Mouse (Mus musculus): ENCODE measurements around the gene Pard3.

Gene Pard3

GRCm38 (mm10) chr8:127087434-127087833 is 23.7 kb downstream of the Pard3 start:
- no peak for DNase-seq (ENCODE audit: inconsistent ontology term)

- DNase-seq (ENCODE audit: inconsistent ontology term): no peak
Observed at GRCm38 (mm10) chr8:127088372-127088771, 24.7 kb downstream of the Pard3 start.

DNA sequence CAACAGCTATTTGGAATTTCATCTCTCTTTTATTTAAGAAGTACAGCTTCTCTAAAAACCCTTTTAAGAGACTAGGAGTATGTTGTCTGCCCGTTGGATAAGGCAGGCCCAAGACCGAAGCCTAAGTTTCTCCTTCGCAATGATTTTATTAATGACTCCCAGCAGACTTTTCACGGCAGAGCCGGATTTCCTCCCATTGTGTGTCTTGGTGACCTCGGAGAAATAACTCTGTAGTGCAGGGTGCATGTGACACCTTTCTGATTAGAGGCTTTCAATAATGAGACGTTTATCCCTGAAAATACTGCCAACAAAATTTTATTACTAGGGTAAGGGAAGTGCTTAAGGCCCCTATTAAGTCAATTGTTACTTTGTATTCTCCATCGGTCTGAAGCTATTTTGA is 25.3 kb downstream of the Pard3 start:
- DNase-seq (ENCODE audit: inconsistent ontology term): no peak

DNA sequence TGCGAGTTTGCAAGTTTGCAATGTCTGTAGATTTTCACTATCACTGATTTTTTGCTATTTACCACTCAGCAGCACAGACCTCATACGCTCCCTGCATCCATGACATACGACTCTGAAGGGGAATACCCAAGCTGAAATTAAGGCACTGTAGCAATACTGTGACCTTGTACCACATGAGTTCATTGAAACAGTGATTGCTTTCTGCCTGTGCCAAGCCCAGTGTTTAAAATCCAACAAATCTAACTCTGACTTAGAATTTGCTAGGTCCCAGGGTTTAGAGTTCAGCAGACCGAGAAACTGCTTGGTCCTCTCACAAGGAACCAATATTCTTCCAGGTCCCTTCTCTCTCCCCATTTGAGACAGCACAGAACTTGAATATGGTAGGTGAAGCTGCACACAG is 26.7 kb downstream of the Pard3 start:
- no peak for DNase-seq (ENCODE audit: inconsistent ontology term)

DNA sequence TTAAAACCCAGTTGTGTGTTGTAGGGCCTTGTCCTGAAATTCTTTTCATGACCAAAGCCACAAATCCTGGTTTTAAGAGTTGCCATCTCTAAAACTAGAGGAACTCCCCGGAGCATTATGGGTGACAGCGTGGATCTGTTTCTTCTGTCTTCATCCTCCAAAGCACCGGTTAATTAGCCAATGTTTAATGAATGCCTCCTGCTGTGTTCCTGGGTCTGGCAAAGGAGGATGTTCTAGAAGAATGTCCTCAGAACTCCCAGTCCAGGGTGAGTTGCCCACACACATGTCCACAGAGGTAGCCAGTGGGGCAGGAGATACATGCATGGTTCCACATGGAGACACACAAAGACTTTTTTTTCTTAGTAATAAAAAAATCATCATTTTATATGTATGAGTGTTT is 28.2 kb downstream of the Pard3 start:
- DNase-seq (ENCODE audit: inconsistent ontology term): no peak

GRCm38 (mm10) chr8:127092383-127093112 is 28.9 kb downstream of the Pard3 start:
- DNase-seq (ENCODE audit: inconsistent ontology term): peak; percentile 70

GRCm38 (mm10) chr8:127093113-127093426 is 29.4 kb downstream of the Pard3 start:
- DNase-seq (ENCODE audit: inconsistent ontology term): no peak

- DNase-seq (ENCODE audit: inconsistent ontology term): no peak
Observed at GRCm38 (mm10) chr8:127095763-127096162, 32.1 kb downstream of the Pard3 start.

GRCm38 (mm10) chr8:127099439-127100090 is 35.9 kb downstream of the Pard3 start:
- no peak for DNase-seq (ENCODE audit: inconsistent ontology term)

DNA sequence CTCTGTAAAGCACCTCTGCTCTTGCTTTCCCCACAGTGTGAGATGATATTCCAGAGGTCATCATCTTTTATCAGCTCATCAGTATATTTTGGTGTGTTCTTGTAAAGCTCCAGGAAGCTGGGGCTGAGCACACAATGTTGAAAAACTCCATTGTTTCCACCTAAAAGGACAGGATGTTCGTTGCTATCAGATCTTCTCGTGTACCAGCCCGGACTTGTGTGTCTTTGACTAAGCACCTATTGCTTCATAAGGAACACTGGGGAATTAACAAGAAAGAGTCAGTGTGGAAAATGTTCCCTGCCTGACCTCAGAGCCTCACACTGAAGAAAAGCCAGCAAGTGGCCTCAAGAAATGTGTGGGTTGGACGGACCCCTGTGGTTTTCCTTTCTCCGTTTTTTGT is 39.6 kb downstream of the Pard3 start:
- DNase-seq (ENCODE audit: inconsistent ontology term): no peak

GRCm38 (mm10) chr8:127104616-127105015 is 40.9 kb downstream of the Pard3 start:
- no peak for DNase-seq (ENCODE audit: inconsistent ontology term)

DNA sequence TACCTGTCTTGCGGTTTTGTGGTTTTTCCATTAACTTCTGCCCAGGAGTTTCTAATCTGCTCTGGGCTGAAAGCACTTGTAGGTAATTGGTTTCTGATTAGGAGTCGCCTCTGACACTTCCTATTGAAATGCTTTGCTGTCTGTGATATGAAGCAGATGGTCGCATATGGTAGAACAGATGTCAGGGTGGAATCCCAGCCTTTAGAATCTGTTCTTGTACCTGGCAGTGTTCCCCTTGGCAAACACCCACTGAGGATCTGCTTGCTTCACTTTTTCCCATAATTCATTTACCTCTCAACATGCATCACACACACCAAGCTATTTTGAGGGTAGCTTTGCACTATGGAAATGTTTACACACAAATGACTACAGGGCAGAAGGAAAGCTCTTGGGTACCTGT is 44.2 kb downstream of the Pard3 start:
- no peak for DNase-seq (ENCODE audit: inconsistent ontology term)

GRCm38 (mm10) chr8:127113209-127113608 is 49.5 kb downstream of the Pard3 start:
- no peak for DNase-seq (ENCODE audit: inconsistent ontology term)

- no peak for DNase-seq (ENCODE audit: inconsistent ontology term)
Observed at GRCm38 (mm10) chr8:127115837-127116236, 52.1 kb downstream of the Pard3 start.

- peak; percentile 37 for DNase-seq (ENCODE audit: inconsistent ontology term)
Observed at GRCm38 (mm10) chr8:127118373-127118861, 54.7 kb downstream of the Pard3 start.

DNA sequence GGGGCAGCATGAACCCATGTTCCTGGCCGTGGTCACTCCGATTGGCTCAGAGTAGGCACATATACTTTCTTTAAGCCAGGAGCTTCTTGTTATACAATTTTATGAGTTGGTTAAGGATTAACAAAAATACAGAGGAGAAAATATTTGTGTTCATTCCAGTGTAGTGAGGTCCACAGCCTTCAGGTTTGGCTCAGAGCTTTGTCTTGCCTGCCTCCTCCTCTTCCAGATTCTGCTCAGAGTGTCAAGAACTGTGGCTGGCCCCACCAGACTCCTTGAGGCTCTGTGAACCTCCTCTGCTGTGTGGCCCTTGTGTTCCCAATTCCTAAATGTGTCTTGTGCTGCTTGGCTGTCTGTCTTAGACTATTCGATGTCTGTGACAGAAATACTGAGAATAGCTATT is 59.7 kb downstream of the Pard3 start:
- DNase-seq (ENCODE audit: inconsistent ontology term): no peak

DNA sequence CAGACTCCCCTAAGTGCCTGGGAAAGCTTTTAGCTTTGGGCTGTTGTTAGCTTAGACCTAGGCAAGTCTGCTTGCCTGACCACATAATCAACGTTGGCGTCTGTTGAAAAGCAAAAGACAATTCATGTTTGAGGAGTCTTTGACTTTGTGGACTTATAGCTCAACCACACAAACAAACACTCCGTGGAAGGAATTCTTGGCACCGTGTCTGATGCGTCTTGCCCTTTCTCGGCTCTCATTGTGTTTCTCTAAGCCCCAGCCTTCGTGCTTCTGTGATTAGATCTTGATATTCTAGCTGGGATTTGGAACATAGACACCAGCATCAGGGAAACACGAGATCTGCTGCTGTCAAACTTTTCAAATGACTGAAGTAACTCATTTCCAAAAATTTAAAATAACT is 61.1 kb downstream of the Pard3 start:
- peak; percentile 59 for DNase-seq (ENCODE audit: inconsistent ontology term)

DNA sequence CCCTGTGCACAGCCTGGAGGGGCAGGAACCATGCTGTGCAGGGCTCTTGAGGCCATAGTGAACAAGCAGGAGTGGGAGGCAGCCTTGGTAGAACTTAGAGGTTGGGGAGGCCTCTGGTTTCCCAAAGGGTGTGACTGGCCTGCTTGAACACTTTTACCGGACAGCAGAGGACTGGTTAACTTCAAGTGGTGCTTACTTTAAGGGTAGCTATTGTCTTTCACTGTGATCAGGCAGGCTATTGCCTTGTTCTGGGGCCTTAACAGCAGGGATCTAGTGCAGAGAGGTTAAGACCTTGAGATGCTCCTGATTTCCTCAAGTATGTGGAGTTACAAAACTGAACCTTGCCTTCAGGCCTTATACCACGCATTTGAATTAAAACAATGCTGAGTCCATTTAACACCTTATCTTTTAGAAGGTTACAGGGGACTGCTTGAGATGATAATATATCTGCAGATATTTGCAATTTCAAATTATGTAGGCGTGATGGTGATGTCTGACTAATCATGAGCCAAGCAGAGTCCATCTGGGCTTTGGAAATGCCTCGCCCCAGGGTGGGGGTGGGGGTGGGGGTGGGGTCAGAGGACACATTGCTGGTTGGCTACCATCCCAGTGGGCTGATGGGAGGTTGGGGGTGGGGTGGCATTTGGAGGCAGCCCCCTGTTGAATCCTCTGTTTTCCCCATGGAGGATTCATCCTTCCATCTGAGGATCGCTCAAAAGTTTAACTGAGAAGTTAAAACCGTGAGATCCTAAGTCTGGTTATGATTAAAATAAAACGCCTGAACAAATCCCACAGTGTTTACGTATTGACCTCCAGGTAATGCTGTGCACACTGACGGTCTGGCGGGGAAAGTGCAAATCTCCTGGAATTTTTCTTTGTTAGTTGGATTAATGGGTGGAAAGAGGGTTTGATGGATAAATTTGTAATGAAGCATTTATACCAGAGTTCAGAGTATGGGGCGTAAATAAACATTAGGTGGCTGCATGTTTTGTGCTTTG is 62.3 kb downstream of the Pard3 start:
- no peak for DNase-seq (ENCODE audit: inconsistent ontology term)

GRCm38 (mm10) chr8:127128781-127129396 is 65.2 kb downstream of the Pard3 start:
- no peak for DNase-seq (ENCODE audit: inconsistent ontology term)

DNA sequence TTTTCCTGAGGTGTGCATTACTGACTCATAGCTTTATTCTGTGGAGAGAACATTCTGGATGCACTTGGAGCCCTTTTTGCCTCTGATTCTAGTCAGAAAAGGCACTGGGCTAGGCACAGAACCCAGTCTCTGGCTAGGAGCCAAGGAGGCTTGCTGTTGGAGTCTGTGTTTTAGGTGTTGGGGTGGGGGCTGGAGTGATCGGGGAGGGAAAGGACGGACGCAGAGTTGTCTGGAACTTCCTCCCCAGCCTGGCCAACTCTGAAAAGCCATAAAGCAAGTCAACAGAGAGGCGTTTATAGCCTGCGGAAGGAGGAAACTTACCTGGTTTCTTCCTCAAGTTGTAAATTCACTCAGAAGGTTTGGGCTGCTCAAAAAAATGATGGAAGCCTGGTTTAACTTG is 70.6 kb downstream of the Pard3 start:
- no peak for DNase-seq (ENCODE audit: inconsistent ontology term)

- no peak for DNase-seq (ENCODE audit: inconsistent ontology term)
Observed at GRCm38 (mm10) chr8:127136201-127136600, 72.5 kb downstream of the Pard3 start.

- DNase-seq (ENCODE audit: inconsistent ontology term): no peak
Observed at GRCm38 (mm10) chr8:127136781-127137180, 73.1 kb downstream of the Pard3 start.
